In genomic region chr1:20926376-20926775, GRCm38 (mm10) we compare ENCODE assay signal across 25 mouse cellular contexts. TPM values are rescaled to one million over a fixed set of nuclear protein-coding genes. Genes with fewer than 3 reads are reported as not detected.
DNase-seq lines count a peak whose midpoint lies in the region; ATAC-seq and TF ChIP-seq lines count a peak whose summit lies in the region.
"Had no signal": no experiment of that assay in that cellular context is flagged by ENCODE, and none has a peak within 500 bp of the region (broad histone marks: within the 10 kb centered on the region; RNA-seq: fewer than 3 reads in every experiment).

No protein-coding gene starts in this region.

- no peaks in the 10 kb centered on the region for H3K27me3 ChIP-seq in MEL (ENCODE audit: control insufficient read depth in 1 of 2, insufficient read depth in 2 of 2, low read length in 2 of 2)
- no peaks in the 10 kb centered on the region for H3K27me3 ChIP-seq in hindbrain, embryonic 11.5 days (ENCODE audit: control insufficient read depth, insufficient read depth, low read length)
- H3K27me3 ChIP-seq: CH12.LX; embryonic facial prominence, embryonic 12.5 days; forebrain, embryonic 12.5 days had no signal

- H3K4me3 ChIP-seq in MEL (ENCODE audit: control insufficient read depth in 1 of 2, insufficient read depth in 1 of 2, low read depth in 2 of 2, low read length in 2 of 2), result peak overlapping the region; percentile 32 to 35; a peak in 2 of 4 replicates
- no peak overlapping the region for H3K4me3 ChIP-seq in hindbrain, embryonic 11.5 days (ENCODE audit: low read depth, low read length)
- H3K4me3 ChIP-seq: embryonic facial prominence, embryonic 10.5 days; embryonic facial prominence, embryonic 12.5 days; forebrain, embryonic 10.5 days; forebrain, embryonic 12.5 days had no signal

- H3K4me1 ChIP-seq in MEL (ENCODE audit: control insufficient read depth in 1 of 2, insufficient read depth in 2 of 2, low read length in 2 of 2), result peaks cover 24 to 37% of the 10 kb centered on the region in 2 experiments
- no peaks in the 10 kb centered on the region for H3K4me1 ChIP-seq in hindbrain, embryonic 11.5 days (replicated peaks; ENCODE audit: control insufficient read depth, insufficient read depth, low read length)

- peaks cover 0 to 37% of the 10 kb centered on the region in 2 experiments; a peak in 2 of 4 replicates for H3K36me3 ChIP-seq in MEL (ENCODE audit: control insufficient read depth in 1 of 2, insufficient read depth in 2 of 2, low read length in 2 of 2)
- H3K36me3 ChIP-seq in hindbrain, embryonic 11.5 days (ENCODE audit: control insufficient read depth, insufficient read depth, low read length), result no peaks in the 10 kb centered on the region
- H3K36me3 ChIP-seq: embryonic facial prominence, embryonic 10.5 days; embryonic facial prominence, embryonic 12.5 days; forebrain, embryonic 10.5 days; forebrain, embryonic 12.5 days; G1E had no signal

- TF ChIP-seq RAD21 in MEL (IDR thresholded peaks at IDR 0.05; ENCODE audit: low read depth, low read length), result no peak

- TF ChIP-seq EP300 in MEL (IDR thresholded peaks at IDR 0.05; ENCODE audit: low read depth in 1 of 2, low read length in 2 of 2), result no peak

- peak overlapping the region; percentile 53 for H3K9ac ChIP-seq in MEL (ENCODE audit: control insufficient read depth, low read depth, low read length, poor library complexity, severe bottlenecking)
- no peak overlapping the region for H3K9ac ChIP-seq in hindbrain, embryonic 11.5 days (ENCODE audit: low read depth, low read length)
- H3K9ac ChIP-seq: embryonic facial prominence, embryonic 12.5 days; forebrain, embryonic 12.5 days had no signal

- WGBS in hindbrain, embryonic 11.5 days, result 83% methylated on average over 4 of the region's 4 CpGs

- peak overlapping the region; percentile 86 for H3K27ac ChIP-seq in MEL (ENCODE audit: control insufficient read depth, low read depth, low read length)
- no peak overlapping the region for H3K27ac ChIP-seq in hindbrain, embryonic 11.5 days (ENCODE audit: low read depth, low read length)
- H3K27ac ChIP-seq: embryonic facial prominence, embryonic 10.5 days; embryonic facial prominence, embryonic 12.5 days; forebrain, embryonic 10.5 days; forebrain, embryonic 12.5 days had no signal

- TF ChIP-seq CTCF in MEL (IDR thresholded peaks at IDR 0.05 in 2 of 3, conservative IDR thresholded peaks at IDR 0.05 in 1 of 3; ENCODE audit: control insufficient read depth in 1 of 3, insufficient read depth in 1 of 3, low read depth in 2 of 3, low read length in 3 of 3, poor library complexity in 1 of 3, severe bottlenecking in 1 of 3), result no peak

- no peaks in the 10 kb centered on the region for H3K79me2 ChIP-seq in MEL (ENCODE audit: control insufficient read depth, insufficient read depth, low read length, poor library complexity)

- peak; percentile 31 for DNase-seq in 416B (ENCODE audit: low read depth)
- peak; percentile 45 for DNase-seq in MEL (ENCODE audit: low read depth, low spot score)
- DNase-seq in spleen, postnatal 36 days (ENCODE audit: low spot score in 2 of 2), result no peak
- no peak for DNase-seq in urinary bladder, postnatal 36 days (ENCODE audit: low spot score in 2 of 2)
- no peak for DNase-seq in hindbrain, embryonic 11.5 days (ENCODE audit: low spot score)
- DNase-seq: adrenal gland, adult 8-10 months; adrenal gland, postnatal 14 days; adrenal gland, postnatal 36 days; cerebellum, adult 11 months; cerebellum, adult 18-20 months; cerebellum, adult 8-10 months; cerebellum, adult 9-11 months; cerebellum, postnatal 14 days; cerebellum, postnatal 36 days had no signal

- no peak overlapping the region for H3K4me2 ChIP-seq in hindbrain, embryonic 11.5 days (replicated peaks; ENCODE audit: low read depth, low read length)
- H3K4me2 ChIP-seq: embryonic facial prominence, embryonic 12.5 days; forebrain, embryonic 12.5 days had no signal

- no peak for TF ChIP-seq POLR2A in MEL (IDR thresholded peaks at IDR 0.05; ENCODE audit: control insufficient read depth in 1 of 2, insufficient read depth in 1 of 2, low read depth in 1 of 2, low read length in 2 of 2, poor library complexity in 1 of 2)

- peak; percentile 30; the same call in 1 of the 2 replicates for ATAC-seq in common myeloid progenitor, adult 5-6 weeks (replicated peaks; ENCODE audit: low read depth, poor library complexity, severe bottlenecking)
- peak; percentile 64 for ATAC-seq in inflammation-experienced regulatory T-cells, adult 6 months
- ATAC-seq in hindbrain, embryonic 11.5 days (ENCODE audit: low FRiP score), result no peak
- no peak for ATAC-seq in erythroid progenitor cell, adult 5-6 weeks (replicated peaks; ENCODE audit: low FRiP score, poor library complexity, severe bottlenecking)
- ATAC-seq: forebrain, embryonic 14.5 days; forebrain, embryonic 16.5 days had no signal

- H3K9me3 ChIP-seq in MEL (replicated peaks; ENCODE audit: insufficient read depth, low read length), result no peaks in the 10 kb centered on the region
- H3K9me3 ChIP-seq in hindbrain, embryonic 11.5 days (ENCODE audit: control insufficient read depth, low read length), result no peaks in the 10 kb centered on the region
- H3K9me3 ChIP-seq: embryonic facial prominence, embryonic 10.5 days; embryonic facial prominence, embryonic 12.5 days; forebrain, embryonic 10.5 days; forebrain, embryonic 12.5 days; G1E had no signal

TF ChIP-seq in MEL, 35 proteins besides CTCF, POLR2A, EP300 and RAD21:
- TF ChIP-seq ZNF384 (IDR thresholded peaks at IDR 0.05; ENCODE audit: low read depth, low read length), result no peak
- 0 out of 2 replicates have a peak, but pooled peaks have one; percentile 29 for TF ChIP-seq MAX (IDR thresholded peaks at IDR 0.05; ENCODE audit: low read length)
TF ChIP-seq in MEL: peak in this region for 1.

RNA-seq across cellular contexts. Expression of gene Efhc1, which starts 25.1 kb away (rescaled TPM):
- total RNA-seq in MEL (2012; rRNA removed), result not detected in 2 replicates
- not detected for polyA plus RNA-seq in MEL (2012; ENCODE audit: insufficient read depth in 1 of 2, insufficient read length in 2 of 2, low read depth in 1 of 2, low replicate concordance in 2 of 2, missing spikeins in 1 of 2)
- total RNA-seq in common myeloid progenitor, adult 5-6 weeks (2017), result 0.73 TPM in 1 of 2 replicates, not detected in the other
- polyA plus RNA-seq in inflammation-experienced regulatory T-cells, adult 6 months (2017; shearing (Covaris generic)), result under 1 TPM; 0.47 to 0.87 (median 0.70) TPM
- polyA plus RNA-seq in hindbrain, embryonic 11.5 days (2014; fragmentation: Nextera tagmentation; extraction: Ambion mirVana), result 4.0 and 4.3 TPM in 2 replicates
- total RNA-seq in erythroid progenitor cell, adult 5-6 weeks (2015; ENCODE audit: low replicate concordance), result not detected in 2 replicates
- not detected in 2 replicates for total RNA-seq in erythroid progenitor cell, adult 5-6 weeks (2017; ENCODE audit: low replicate concordance)
- total RNA-seq: CH12.LX, G1E had no signal
- polyA plus RNA-seq: G1E had no signal

RNA-seq across cellular contexts. Expression of gene Paqr8, which starts 36.0 kb away (rescaled TPM):
- 0.46 and 0.69 TPM in 2 replicates for total RNA-seq in MEL (2012; rRNA removed)
- 1 to 10 TPM in 1 of 2 experiments, not detected in 1; 1.8 TPM for polyA plus RNA-seq in MEL (2012; ENCODE audit: insufficient read depth in 1 of 2, insufficient read length in 2 of 2, low read depth in 1 of 2, low replicate concordance in 2 of 2, missing spikeins in 1 of 2)
- 3.2 and 4.6 TPM in 2 replicates for total RNA-seq in common myeloid progenitor, adult 5-6 weeks (2017)
- polyA plus RNA-seq in inflammation-experienced regulatory T-cells, adult 6 months (2017; shearing (Covaris generic)), result 1 to 10 TPM; 3.0 to 4.8 (median 3.3) TPM
- polyA plus RNA-seq in hindbrain, embryonic 11.5 days (2014; fragmentation: Nextera tagmentation; extraction: Ambion mirVana), result 10.0 and 11.9 TPM in 2 replicates
- 0.42 TPM in 1 of 2 replicates, not detected in the other for total RNA-seq in erythroid progenitor cell, adult 5-6 weeks (2015; ENCODE audit: low replicate concordance)
- not detected in 2 replicates for total RNA-seq in erythroid progenitor cell, adult 5-6 weeks (2017; ENCODE audit: low replicate concordance)

Comparison
In these comparisons a context has a peak if more than half of its experiments do, and no peak if none do; other contexts are left out.
1. DNase-seq: peak in 416B (single experiment) and MEL (single experiment); none in spleen, postnatal 36 days (0 of 2), urinary bladder, postnatal 36 days (0 of 2) and hindbrain, embryonic 11.5 days (single experiment).
2. ATAC-seq: peak in common myeloid progenitor, adult 5-6 weeks (single experiment) and inflammation-experienced regulatory T-cells, adult 6 months (single experiment); none in hindbrain, embryonic 11.5 days (single experiment) and erythroid progenitor cell, adult 5-6 weeks (single experiment).